Mouse (Mus musculus): ENCODE measurements around the gene Rapgef6. TPM values are rescaled to one million over a fixed set of nuclear protein-coding genes. Genes with fewer than 3 reads are reported as not detected.

Rapgef6 gene
- 15.7 and 19.5 TPM in 2 replicates for polyA plus RNA-seq (2012; rRNA removed)

- H3K27ac ChIP-seq (ENCODE audit: insufficient read depth, low read length): peak within 1 kb of the TSS; percentile 58
- TF ChIP-seq CTCF (IDR thresholded peaks at IDR 0.05; ENCODE audit: extremely low read depth, insufficient read depth, low read length) (no peak), POLR2A (IDR thresholded peaks at IDR 0.05; ENCODE audit: extremely low read depth, insufficient read depth, low read length) (peak; percentile 68)
- peak within 1 kb of the TSS; percentile 57 for H3K4me3 ChIP-seq (ENCODE audit: insufficient read depth, low read length)
- no peaks in the 10 kb centered on the region; the same call in 1 of the 2 replicates for H3K4me1 ChIP-seq (ENCODE audit: control insufficient read depth, insufficient read depth, low read length)
Observed at GRCm38 (mm10) chr11:54522529-54523430, at the start of gene Rapgef6. Gene Rapgef6, plus strand, starts transcription at chr11:54522847.

- TF ChIP-seq POLR2A (IDR thresholded peaks at IDR 0.05; ENCODE audit: extremely low read depth, insufficient read depth, low read length) (no peak), CTCF (IDR thresholded peaks at IDR 0.05; ENCODE audit: extremely low read depth, insufficient read depth, low read length) (no peak)
- H3K4me1 ChIP-seq (ENCODE audit: control insufficient read depth, insufficient read depth, low read length): peaks cover 2% of the 10 kb centered on the region; the same call in 1 of the 2 replicates
- H3K27ac ChIP-seq (ENCODE audit: insufficient read depth, low read length): no peak overlapping the region
- no peak overlapping the region for H3K4me3 ChIP-seq (ENCODE audit: insufficient read depth, low read length)
Observed at GRCm38 (mm10) chr11:54478414-54478813, 44.2 kb upstream of the Rapgef6 start.

GRCm38 (mm10) chr11:54486041-54486440 is 36.6 kb upstream of the Rapgef6 start:
- no peak for TF ChIP-seq CTCF (IDR thresholded peaks at IDR 0.05; ENCODE audit: extremely low read depth, insufficient read depth, low read length)
- no peak for TF ChIP-seq POLR2A (IDR thresholded peaks at IDR 0.05; ENCODE audit: extremely low read depth, insufficient read depth, low read length)
- H3K4me3 ChIP-seq (ENCODE audit: insufficient read depth, low read length): no peak overlapping the region

GRCm38 (mm10) chr11:54491946-54492558 is 30.6 kb upstream of the Rapgef6 start:
- H3K4me1 ChIP-seq (ENCODE audit: control insufficient read depth, insufficient read depth, low read length): no peaks in the 10 kb centered on the region
- H3K4me3 ChIP-seq (ENCODE audit: insufficient read depth, low read length): no peak overlapping the region
- TF ChIP-seq POLR2A (IDR thresholded peaks at IDR 0.05; ENCODE audit: extremely low read depth, insufficient read depth, low read length): no peak
- no peak for TF ChIP-seq CTCF (IDR thresholded peaks at IDR 0.05; ENCODE audit: extremely low read depth, insufficient read depth, low read length)
- no peak overlapping the region for H3K27ac ChIP-seq (ENCODE audit: insufficient read depth, low read length)

More at GRCm38 (mm10) chr11:54486041-54486440, 36.6 kb upstream of the Rapgef6 start:
- Histone ChIP-seq H3K4me1 (ENCODE audit: control insufficient read depth, insufficient read depth, low read length) (no peaks in the 10 kb centered on the region), H3K27ac (ENCODE audit: insufficient read depth, low read length) (no peak overlapping the region)

- H3K4me3 ChIP-seq (ENCODE audit: insufficient read depth, low read length): no peak overlapping the region
- H3K4me1 ChIP-seq (ENCODE audit: control insufficient read depth, insufficient read depth, low read length): no peaks in the 10 kb centered on the region
- no peak for TF ChIP-seq POLR2A (IDR thresholded peaks at IDR 0.05; ENCODE audit: extremely low read depth, insufficient read depth, low read length)
- no peak for TF ChIP-seq CTCF (IDR thresholded peaks at IDR 0.05; ENCODE audit: extremely low read depth, insufficient read depth, low read length)
- no peak overlapping the region for H3K27ac ChIP-seq (ENCODE audit: insufficient read depth, low read length)
Observed at GRCm38 (mm10) chr11:54492559-54492958, 30.1 kb upstream of the Rapgef6 start.

GRCm38 (mm10) chr11:54499838-54500237 is 22.8 kb upstream of the Rapgef6 start:
- H3K27ac ChIP-seq (ENCODE audit: insufficient read depth, low read length): no peak overlapping the region
- no peak overlapping the region for H3K4me3 ChIP-seq (ENCODE audit: insufficient read depth, low read length)
- TF ChIP-seq CTCF (IDR thresholded peaks at IDR 0.05; ENCODE audit: extremely low read depth, insufficient read depth, low read length) (no peak), POLR2A (IDR thresholded peaks at IDR 0.05; ENCODE audit: extremely low read depth, insufficient read depth, low read length) (no peak)
- no peaks in the 10 kb centered on the region for H3K4me1 ChIP-seq (ENCODE audit: control insufficient read depth, insufficient read depth, low read length)

- H3K27ac ChIP-seq (ENCODE audit: insufficient read depth, low read length): no peak overlapping the region
- H3K4me1 ChIP-seq (ENCODE audit: control insufficient read depth, insufficient read depth, low read length): no peaks in the 10 kb centered on the region
- no peak overlapping the region for H3K4me3 ChIP-seq (ENCODE audit: insufficient read depth, low read length)
- TF ChIP-seq CTCF (IDR thresholded peaks at IDR 0.05; ENCODE audit: extremely low read depth, insufficient read depth, low read length): no peak
- no peak for TF ChIP-seq POLR2A (IDR thresholded peaks at IDR 0.05; ENCODE audit: extremely low read depth, insufficient read depth, low read length)
Observed at GRCm38 (mm10) chr11:54502546-54503245, 20.0 kb upstream of the Rapgef6 start.

- no peak overlapping the region for H3K27ac ChIP-seq (ENCODE audit: insufficient read depth, low read length)
- TF ChIP-seq POLR2A (IDR thresholded peaks at IDR 0.05; ENCODE audit: extremely low read depth, insufficient read depth, low read length) (no peak), CTCF (IDR thresholded peaks at IDR 0.05; ENCODE audit: extremely low read depth, insufficient read depth, low read length) (no peak)
- no peaks in the 10 kb centered on the region for H3K4me1 ChIP-seq (ENCODE audit: control insufficient read depth, insufficient read depth, low read length)
- H3K4me3 ChIP-seq (ENCODE audit: insufficient read depth, low read length): no peak overlapping the region
Observed at GRCm38 (mm10) chr11:54513584-54513983, 9.1 kb upstream of the Rapgef6 start.

GRCm38 (mm10) chr11:54521927-54522528 is 619 bp upstream of the Rapgef6 start:
- TF ChIP-seq POLR2A (IDR thresholded peaks at IDR 0.05; ENCODE audit: extremely low read depth, insufficient read depth, low read length) (no peak), CTCF (IDR thresholded peaks at IDR 0.05; ENCODE audit: extremely low read depth, insufficient read depth, low read length) (no peak)
- no peaks in the 10 kb centered on the region; the same call in 1 of the 2 replicates for H3K4me1 ChIP-seq (ENCODE audit: control insufficient read depth, insufficient read depth, low read length)

More at GRCm38 (mm10) chr11:54521927-54522528, 619 bp upstream of the Rapgef6 start:
- H3K4me3 ChIP-seq (ENCODE audit: insufficient read depth, low read length): peak overlapping the region; percentile 57
- peak overlapping the region; percentile 58; the same call in 1 of the 2 replicates for H3K27ac ChIP-seq (ENCODE audit: insufficient read depth, low read length)

Measured in cortical plate, adult 2 months (tissue).